8 mouse cellular contexts compared by ENCODE assay signal in genomic region chr5:38684164-38684911, GRCm38 (mm10). TPM values are rescaled to one million over a fixed set of nuclear protein-coding genes. Genes with fewer than 3 reads are reported as not detected.
DNase-seq lines count a peak whose midpoint lies in the region; ATAC-seq lines count a peak whose summit lies in the region.

Gene Zfp518b, minus strand, starts transcription at chr5:38684826.

- ATAC-seq in megakaryocyte, adult 5-6 weeks (ENCODE audit: poor library complexity, severe bottlenecking): peak; percentile 89

- DNase-seq in adrenal gland, adult (ENCODE audit: inconsistent age in 2 of 2, low spot score in 1 of 2): peak; percentile 80 to 94
- peak; percentile 58 to 75 for DNase-seq in cerebellum, postnatal 4 days (ENCODE audit: low spot score in 2 of 2)
- DNase-seq in gastrocnemius, postnatal 10 days: peak; percentile 88
- DNase-seq in induced T-regulatory cell, adult 2 months (ENCODE audit: low read depth): peak; percentile 62
- DNase-seq in left cerebral cortex, adult 8-10 months (ENCODE audit: low spot score in 2 of 2): peak; percentile 67 to 68
- peak; percentile 67 to 73 for DNase-seq in right cerebral cortex, adult 2 months (ENCODE audit: low spot score in 2 of 2)
- peak; percentile 77 for DNase-seq in urinary bladder, postnatal 14 days (ENCODE audit: low spot score)

RNA-seq across cellular contexts. Expression of gene Zfp518b, which starts in this region (rescaled TPM):
- total RNA-seq in gastrocnemius, postnatal 10 days (2021): 1 to 10 TPM; 5.1 to 7.2 TPM
- total RNA-seq in left cerebral cortex, adult 8-10 months (2022): 10 to 100 TPM; 11.2 to 14.5 (median 13.2) TPM
- total RNA-seq in megakaryocyte, adult 5-6 weeks (2015): 5.2 and 12.5 TPM in 2 replicates
- 4.3 and 7.4 TPM in 2 replicates for total RNA-seq in megakaryocyte, adult 5-6 weeks (2017)

Comparison
In these comparisons a context has a peak if more than half of its experiments do, and no peak if none do; other contexts are left out.
1. Peak in every context shown above with its lines: DNase-seq and ATAC-seq.